Mouse (Mus musculus) regulatory T cell (primary cell): Measurements from ENCODE around the gene Fam118a.
"Not testable (repeated sequence)": the region's sequence is repeated elsewhere in the genome, so short reads cannot be mapped to it uniquely, and the experiment has no call there.

Experiments
- in situ Hi-C: fragments of 300-600 bp; cut with MboI, MseI; formaldehyde crosslinking; loops from one replicate; pipeline ENCODE4 v1.15.1; 2025; ENCODE audit warnings: high pct_unique_total_duplicates

Gene Fam118a

GRCm38 (mm10) chr15:85028648-85029047, at the start of gene Fam118a:
Gene Fam118a (plus strand): TSS chr15:85028948.
- in situ Hi-C loops: not testable (repeated sequence)

GRCm38 (mm10) chr15:84981609-84982313, 47.0 kb upstream of the Fam118a start:
- in situ Hi-C loops: no loop called here

DNA sequence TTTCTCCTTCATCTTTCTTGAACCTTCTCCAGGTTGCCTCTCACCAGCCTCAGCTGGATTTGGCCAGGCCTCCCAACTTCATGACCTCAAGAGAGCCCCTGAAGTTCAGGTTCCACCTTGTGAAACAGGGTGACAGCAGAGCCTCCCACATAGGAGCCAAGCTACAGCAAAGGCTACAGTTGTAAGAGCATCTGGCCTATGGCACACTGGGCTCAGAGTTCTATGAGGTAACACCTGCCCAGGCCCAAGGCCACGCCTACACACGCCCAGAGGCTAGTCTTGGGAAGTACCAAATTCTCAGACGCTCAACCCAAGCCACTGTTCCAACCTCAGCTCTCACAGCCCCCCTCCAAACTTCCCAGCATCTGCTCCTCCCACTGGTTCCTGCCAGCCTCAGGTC, 45.9 kb upstream of the Fam118a start:
- in situ Hi-C loops: no loop called here

DNA sequence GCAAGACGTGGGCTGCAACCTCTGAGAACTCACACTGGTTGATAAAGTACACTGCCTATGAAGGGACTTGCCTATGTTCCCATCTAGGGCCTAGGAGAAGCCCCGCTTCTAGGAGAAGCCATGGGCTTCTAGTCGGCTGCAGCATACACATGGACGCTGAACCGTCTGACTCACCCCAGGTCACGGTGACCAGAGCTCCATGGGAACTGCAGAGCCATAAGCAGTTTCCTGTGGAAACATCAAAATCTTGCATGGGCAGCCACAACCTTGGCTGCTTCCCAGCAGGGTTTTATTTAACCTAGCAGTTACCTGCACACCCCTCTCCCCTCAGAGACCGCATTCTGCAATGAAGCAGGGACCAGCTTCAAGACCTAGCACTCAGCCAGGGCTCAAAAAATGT, 45.0 kb upstream of the Fam118a start:
- in situ Hi-C loops: no loop called here

- in situ Hi-C loops: loop anchor here (5.0 kb wide), 1 partner anchor 63 kb away; the partner anchor contains the start of genes Gm29666 and Nup50
These were observed 43.1 kb upstream of the Fam118a start for GRCm38 (mm10) chr15:84985516-84986160.

DNA sequence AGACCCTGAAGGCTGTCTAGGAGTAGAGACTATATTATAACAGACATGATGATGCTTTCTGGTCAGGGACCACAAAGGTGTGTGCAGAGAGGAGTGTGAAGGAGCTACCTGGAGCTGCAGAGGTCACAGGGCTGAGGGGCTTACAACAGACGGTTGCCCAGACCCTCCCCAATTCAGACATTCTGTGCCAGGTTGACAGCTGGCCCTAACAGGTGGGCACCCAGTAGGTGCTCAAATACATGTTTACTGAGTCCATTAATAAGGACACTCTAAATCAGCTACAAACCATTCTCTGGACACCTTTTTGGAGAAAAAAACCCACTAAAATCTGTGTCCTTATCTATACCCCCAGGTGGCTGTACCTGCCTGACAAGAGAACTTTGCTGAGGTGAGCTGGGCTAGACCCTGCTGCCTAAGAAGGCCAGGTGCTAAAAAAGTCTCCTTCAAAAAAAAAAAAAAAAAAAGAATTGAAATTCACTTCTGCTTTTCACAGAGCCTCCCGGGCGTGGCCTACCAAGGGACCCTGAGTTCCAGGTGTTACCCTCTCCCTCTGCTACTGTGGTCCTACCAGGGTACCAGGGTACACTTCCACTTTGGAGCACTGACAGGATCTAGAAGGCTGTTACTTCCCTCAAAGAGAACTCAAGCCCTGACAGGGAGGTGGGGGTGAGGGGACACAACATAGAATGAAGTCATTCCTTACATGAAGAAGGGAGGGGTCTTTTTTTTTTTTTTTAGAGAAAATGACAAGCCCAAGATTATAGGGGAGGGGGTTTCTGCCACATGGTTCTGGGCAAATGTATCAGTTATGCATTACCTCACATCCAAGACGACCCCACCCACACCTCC, 42.4 kb upstream of the Fam118a start:
- in situ Hi-C loops: loop anchor here (5.0 kb wide), 1 partner anchor 64 kb away; the partner anchor contains the start of genes Gm29666 and Nup50

DNA sequence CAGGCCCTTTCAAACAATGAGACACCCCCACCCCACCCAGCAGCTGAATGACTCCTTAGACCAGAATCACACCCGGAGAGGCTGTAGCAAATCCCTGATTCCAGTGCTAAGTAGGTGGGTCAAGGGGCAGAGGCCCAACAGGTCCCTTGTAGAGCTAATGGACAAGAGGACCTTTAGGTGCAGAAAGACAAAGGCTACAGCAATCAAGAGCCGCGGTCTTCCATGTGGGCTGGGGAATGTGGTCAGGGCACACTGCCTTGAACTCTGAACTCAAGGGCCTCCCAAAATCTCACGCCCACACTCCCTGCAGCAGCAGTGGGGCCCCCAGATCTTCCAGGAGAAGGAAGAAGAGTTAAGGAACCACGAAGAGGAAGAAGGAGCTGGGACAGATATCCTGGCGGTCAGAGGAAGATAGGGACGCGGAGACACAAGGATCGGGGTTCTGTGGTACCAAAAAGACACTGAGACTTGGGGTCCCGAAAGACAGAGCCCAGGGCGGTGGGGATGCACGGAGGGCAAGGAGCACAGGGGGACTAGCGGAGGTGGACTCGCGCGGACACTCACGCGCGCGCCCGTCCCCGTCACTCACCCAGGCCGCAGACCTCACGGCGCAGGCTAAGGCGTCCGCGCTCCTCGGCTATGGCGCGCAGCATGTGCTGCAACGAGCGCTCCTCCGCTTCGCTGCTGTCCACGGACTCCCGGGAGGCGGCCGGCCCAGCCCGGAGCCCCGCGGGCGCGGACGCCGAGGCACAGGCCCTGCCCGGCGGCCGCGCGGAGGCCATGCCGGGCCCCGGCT, 41.5 kb upstream of the Fam118a start:
- in situ Hi-C loops: loop anchor here (5.0 kb wide), 1 partner anchor 65 kb away; the partner anchor contains the start of genes Gm29666 and Nup50

DNA sequence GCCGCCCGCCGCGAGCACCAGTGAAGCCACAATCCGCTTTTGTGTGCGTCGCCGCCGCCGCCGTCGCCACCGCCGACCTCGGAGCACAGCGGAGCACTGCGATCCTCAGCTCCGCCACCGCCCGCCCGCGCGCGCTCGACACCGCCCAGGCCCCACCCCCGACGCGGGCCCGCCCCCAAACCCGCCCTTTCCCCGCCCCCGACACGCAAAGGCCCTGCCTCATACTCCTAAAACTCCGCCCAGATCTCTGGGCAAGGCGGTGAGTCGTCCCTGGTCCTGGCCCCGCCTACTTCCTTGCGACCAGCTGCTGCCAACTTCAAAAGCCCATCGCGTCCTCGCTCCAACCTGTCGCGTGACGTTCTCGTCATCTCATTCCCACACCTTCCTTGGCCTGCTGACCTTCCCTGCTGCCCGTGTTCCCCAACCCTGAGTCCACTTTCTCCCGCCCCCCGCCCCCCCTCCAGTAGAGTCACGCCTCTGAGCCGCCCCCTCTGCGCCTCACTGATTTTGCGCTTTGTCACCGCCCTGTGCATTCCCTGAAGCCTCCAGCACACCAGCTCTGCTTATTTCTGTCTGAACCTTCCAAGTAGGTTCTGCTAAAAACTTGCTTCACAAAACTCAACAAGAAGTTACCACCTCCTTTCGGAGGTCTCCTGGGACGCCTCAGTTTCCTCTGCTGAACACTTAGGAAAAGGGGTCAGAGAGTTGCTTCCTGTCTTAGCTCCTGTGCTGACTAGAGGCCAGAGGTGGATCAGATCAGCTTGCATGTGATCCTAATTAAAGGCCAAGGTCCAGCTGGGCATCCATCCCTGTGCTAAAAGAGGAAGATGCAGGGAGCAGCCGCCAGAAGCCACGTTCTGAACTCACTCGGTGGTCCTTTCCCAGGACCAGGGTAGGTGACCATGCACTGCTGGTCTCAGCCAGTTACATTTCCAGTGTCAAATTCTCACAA, 40.6 kb upstream of the Fam118a start, which contains the start of gene 5031439G07Rik:
TSS of gene 5031439G07Rik (minus strand) at position 678 of the 952 bp plus-strand sequence.
- in situ Hi-C loops: loop anchor here (5.0 kb wide), 1 partner anchor 66 kb away; the partner anchor contains the start of genes Gm29666 and Nup50

GRCm38 (mm10) chr15:84989098-84989497, 39.6 kb upstream of the Fam118a start:
- in situ Hi-C loops: loop anchor here (5.0 kb wide), 1 partner anchor 67 kb away; the partner anchor contains the start of genes Gm29666 and Nup50

- in situ Hi-C loops: loop anchor here (5.0 kb wide), 1 partner anchor 67 kb away; the partner anchor contains the start of genes Gm29666 and Nup50
These were observed 39.0 kb upstream of the Fam118a start for GRCm38 (mm10) chr15:84989771-84990170.

GRCm38 (mm10) chr15:84994498-84994897, 34.2 kb upstream of the Fam118a start:
- in situ Hi-C loops: no loop called here

- in situ Hi-C loops: loop anchor here (5.0 kb wide), 1 partner anchor 77 kb away; no protein-coding TSS in a partner anchor
These were observed 33.7 kb upstream of the Fam118a start for GRCm38 (mm10) chr15:84995041-84995440.

DNA sequence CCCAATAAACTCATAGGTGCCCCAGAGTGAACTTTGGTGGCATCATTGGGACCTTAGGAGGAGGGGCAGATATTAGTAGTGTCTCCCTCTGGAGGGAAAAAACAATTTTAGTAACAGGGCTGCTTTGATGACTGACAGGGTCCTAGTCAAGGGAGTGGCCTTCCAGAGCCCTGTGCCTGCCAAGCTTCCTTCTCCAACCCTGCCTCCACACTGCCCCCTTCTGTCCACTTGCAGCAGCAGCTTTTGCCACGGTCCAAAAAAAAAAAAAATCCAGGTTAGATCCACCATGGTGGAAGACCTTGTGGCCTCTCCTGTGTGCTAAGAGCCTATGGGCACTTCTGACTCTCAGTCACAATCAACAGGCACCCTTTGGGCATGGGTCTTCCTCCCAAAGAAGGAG, 32.8 kb upstream of the Fam118a start:
- in situ Hi-C loops: loop anchor here (5.0 kb wide), 1 partner anchor 76 kb away; no protein-coding TSS in a partner anchor

DNA sequence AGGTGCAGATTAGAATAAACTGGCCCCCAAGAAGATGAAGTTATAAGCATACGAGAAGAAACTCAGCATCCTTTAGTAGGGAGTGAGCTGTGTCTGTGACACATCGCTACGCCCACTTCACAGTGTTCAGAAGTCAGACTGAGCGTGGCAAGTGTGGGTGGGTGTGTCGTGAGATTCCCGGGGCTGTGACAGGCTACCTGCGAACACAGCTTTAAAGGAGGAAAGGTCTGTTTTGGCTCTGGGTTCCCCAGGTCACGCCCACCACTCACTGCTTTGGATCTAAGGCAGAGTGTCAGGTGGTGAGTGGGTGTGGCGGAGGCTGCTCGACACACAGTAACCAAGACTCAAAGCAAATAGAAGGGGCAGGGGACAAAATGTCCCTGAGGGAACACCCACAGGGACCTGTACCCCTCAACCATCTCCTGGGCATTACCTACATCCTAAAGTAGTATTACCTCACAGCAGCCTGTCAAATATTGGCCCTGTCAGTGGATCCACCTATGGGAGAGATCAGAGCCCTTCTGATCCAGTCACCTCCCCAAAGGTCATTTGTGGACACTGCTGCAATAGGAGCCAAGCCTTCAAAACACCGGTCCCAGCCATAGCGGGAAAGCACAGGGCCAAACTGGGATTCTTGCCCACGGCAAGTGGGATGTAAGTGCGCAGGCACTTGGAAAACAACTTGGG, 30.8 kb upstream of the Fam118a start:
- in situ Hi-C loops: loop anchor here (5.0 kb wide), 1 partner anchor 74 kb away; no protein-coding TSS in a partner anchor

- in situ Hi-C loops: loop anchor here (5.0 kb wide), 1 partner anchor 72 kb away; no protein-coding TSS in a partner anchor
These were observed 28.8 kb upstream of the Fam118a start for GRCm38 (mm10) chr15:84999911-85000310.

- in situ Hi-C loops: no loop called here
These were observed 27.5 kb upstream of the Fam118a start for GRCm38 (mm10) chr15:85000984-85001982.

- in situ Hi-C loops: no loop called here
These were observed 19.1 kb upstream of the Fam118a start for GRCm38 (mm10) chr15:85009666-85010065.
